ENCODE assay signal across 8 mouse cellular contexts in genomic region chr10:44630485-44630884, GRCm38 (mm10).
A peak's percentile ranks its signal among the peaks of the same experiment; 100 is the strongest.
DNase-seq lines count a peak whose midpoint lies in the region; ATAC-seq lines count a peak whose summit lies in the region.

No protein-coding gene starts in this region.

- no peak overlapping the region for H3K4me2 ChIP-seq in midbrain, embryonic 11.5 days
- no peak overlapping the region for H3K4me2 ChIP-seq in limb, embryonic 11.5 days (ENCODE audit: low read depth, severe bottlenecking)
- no peak overlapping the region for H3K4me2 ChIP-seq in forebrain, embryonic 15.5 days (replicated peaks)

- 86% methylated on average over 13 of the region's 13 CpGs for WGBS in midbrain, embryonic 10.5 days
- WGBS in midbrain, embryonic 11.5 days = 83% methylated on average over 13 of the region's 13 CpGs
- WGBS in limb, embryonic 11.5 days = 51% methylated on average over 13 of the region's 13 CpGs
- WGBS in forebrain, embryonic 15.5 days = 72% methylated on average over 13 of the region's 13 CpGs

- no peak overlapping the region for H3K4me3 ChIP-seq in midbrain, embryonic 10.5 days
- H3K4me3 ChIP-seq in midbrain, embryonic 11.5 days (ENCODE audit: low read depth, low read length) = no peak overlapping the region
- H3K4me3 ChIP-seq in limb, embryonic 11.5 days (ENCODE audit: low read depth, low read length) = no peak overlapping the region
- no peak overlapping the region for H3K4me3 ChIP-seq in forebrain, embryonic 15.5 days

- H3K27ac ChIP-seq in midbrain, embryonic 10.5 days (replicated peaks) = peak overlapping the region; percentile 17; the same call in 1 of the 2 replicates
- H3K27ac ChIP-seq in midbrain, embryonic 11.5 days (ENCODE audit: low read depth, low read length) = no peak overlapping the region
- H3K27ac ChIP-seq in limb, embryonic 11.5 days (replicated peaks; ENCODE audit: low read depth, low read length) = no peak overlapping the region
- no peak overlapping the region for H3K27ac ChIP-seq in forebrain, embryonic 15.5 days (replicated peaks)

- H3K9ac ChIP-seq in midbrain, embryonic 11.5 days (ENCODE audit: low read length) = no peak overlapping the region
- H3K9ac ChIP-seq in limb, embryonic 11.5 days (ENCODE audit: low read length) = 0 out of 2 replicates have a peak overlapping the region, but pooled peaks have one; percentile 1
- H3K9ac ChIP-seq in forebrain, embryonic 15.5 days (replicated peaks) = no peak overlapping the region

- H3K36me3 ChIP-seq in midbrain, embryonic 10.5 days = no peaks in the 10 kb centered on the region
- no peaks in the 10 kb centered on the region for H3K36me3 ChIP-seq in midbrain, embryonic 11.5 days (ENCODE audit: control insufficient read depth, insufficient read depth, low read length)
- H3K36me3 ChIP-seq in limb, embryonic 11.5 days (ENCODE audit: control insufficient read depth, insufficient read depth, low read length) = no peaks in the 10 kb centered on the region
- no peaks in the 10 kb centered on the region for H3K36me3 ChIP-seq in forebrain, embryonic 15.5 days

- no peak for ATAC-seq in midbrain, embryonic 11.5 days (ENCODE audit: low FRiP score)
- no peak for ATAC-seq in limb, embryonic 11.5 days (ENCODE audit: insufficient number of reproducible peaks, low FRiP score, low TSS enrichment, low read depth)
- peak; percentile 45 for ATAC-seq in megakaryocyte progenitor cell, adult 5-6 weeks (replicated peaks; ENCODE audit: poor library complexity)
- no peak for ATAC-seq in forebrain, embryonic 15.5 days (replicated peaks)

- DNase-seq in midbrain, embryonic 10.5 days (ENCODE audit: low spot score) = no peak
- no peak for DNase-seq in midbrain, embryonic 11.5 days (ENCODE audit: low spot score, missing footprints)
- DNase-seq in heart, adult 9 months (ENCODE audit: low spot score in 2 of 2) = peak; percentile 51 to 61
- DNase-seq in limb, embryonic 11.5 days (ENCODE audit: low spot score) = peak; percentile 34
- DNase-seq in frontal cortex, postnatal 25 days (ENCODE audit: low spot score in 2 of 2) = no peak
- no peak for DNase-seq in gastrocnemius, adult 18-20 months (ENCODE audit: low spot score)

- H3K4me1 ChIP-seq in midbrain, embryonic 10.5 days = peaks cover 2% of the 10 kb centered on the region; the same call in 1 of the 2 replicates
- no peaks in the 10 kb centered on the region for H3K4me1 ChIP-seq in midbrain, embryonic 11.5 days (ENCODE audit: control insufficient read depth, insufficient read depth, low read length)
- H3K4me1 ChIP-seq in limb, embryonic 11.5 days (ENCODE audit: control insufficient read depth, insufficient read depth, low read length) = no peaks in the 10 kb centered on the region
- H3K4me1 ChIP-seq in forebrain, embryonic 15.5 days = no peaks in the 10 kb centered on the region

- H3K27me3 ChIP-seq in midbrain, embryonic 10.5 days (ENCODE audit: low read depth, poor library complexity, severe bottlenecking) = no peaks in the 10 kb centered on the region
- H3K27me3 ChIP-seq in midbrain, embryonic 11.5 days (ENCODE audit: control insufficient read depth, insufficient read depth, low read length) = no peaks in the 10 kb centered on the region
- no peaks in the 10 kb centered on the region for H3K27me3 ChIP-seq in limb, embryonic 11.5 days (ENCODE audit: control insufficient read depth, insufficient read depth, low read length)
- no peaks in the 10 kb centered on the region for H3K27me3 ChIP-seq in forebrain, embryonic 15.5 days

- no peaks in the 10 kb centered on the region for H3K9me3 ChIP-seq in midbrain, embryonic 10.5 days (replicated peaks)
- no peaks in the 10 kb centered on the region for H3K9me3 ChIP-seq in midbrain, embryonic 11.5 days (ENCODE audit: control insufficient read depth, low read length)
- no peaks in the 10 kb centered on the region for H3K9me3 ChIP-seq in limb, embryonic 11.5 days (ENCODE audit: control insufficient read depth, low read length)
- H3K9me3 ChIP-seq in forebrain, embryonic 15.5 days = no peaks in the 10 kb centered on the region

Comparison
In these comparisons a context has a peak if more than half of its experiments do, and no peak if none do; other contexts are left out.
1. DNase-seq: peak in heart, adult 9 months (2 of 2) and limb, embryonic 11.5 days (single experiment); none in midbrain, embryonic 10.5 days (single experiment), midbrain, embryonic 11.5 days (single experiment), frontal cortex, postnatal 25 days (0 of 2) and gastrocnemius, adult 18-20 months (single experiment).